Mouse (Mus musculus): ENCODE measurements around the gene Klhl8.

DNA sequence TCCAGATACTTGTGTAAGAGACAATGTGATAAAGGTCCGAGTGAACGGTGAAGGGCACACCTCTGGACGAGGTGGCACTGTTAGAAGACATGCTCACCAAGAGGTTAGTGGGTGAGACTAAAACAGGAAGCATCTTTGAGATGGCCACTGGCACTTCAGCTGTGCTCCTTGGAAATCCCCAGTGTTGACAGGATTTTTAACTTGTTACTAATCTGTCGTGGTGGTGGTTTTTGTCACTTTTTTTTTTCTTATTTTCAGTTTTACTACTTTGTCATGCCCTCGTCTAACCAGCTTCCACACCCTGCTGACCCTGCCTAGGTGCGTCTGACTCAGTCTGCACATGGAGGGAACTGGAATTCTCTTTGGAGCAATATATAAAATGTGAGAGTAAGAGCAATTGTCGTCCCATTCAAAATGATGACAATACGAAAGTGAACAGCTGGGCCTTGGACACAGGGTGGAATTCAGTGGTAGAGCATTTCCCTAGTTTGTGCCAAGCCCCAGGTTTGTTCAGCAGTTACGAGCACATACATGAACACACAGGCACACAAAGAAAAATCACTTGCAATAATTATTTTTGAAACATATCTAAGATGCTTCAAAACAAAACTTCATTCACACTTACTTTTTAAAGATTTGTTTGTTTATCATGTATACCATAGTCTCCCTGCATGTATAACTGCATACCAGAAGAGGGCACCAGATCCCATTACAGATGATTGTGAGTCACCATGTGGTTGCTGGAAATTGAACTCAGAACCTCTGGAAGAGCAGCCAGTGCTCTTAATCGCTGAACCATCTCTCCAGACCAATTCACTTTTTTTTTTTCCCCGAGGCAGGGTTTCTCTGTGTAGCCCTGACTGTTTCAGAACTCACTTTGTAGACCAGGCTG is 3.5 kb upstream of the Klhl8 start:
- no peak for TF ChIP-seq CTCF (IDR thresholded peaks at IDR 0.05; ENCODE audit: control insufficient read depth, insufficient read depth, low read length)
- no peak for TF ChIP-seq POLR2A (IDR thresholded peaks at IDR 0.05; ENCODE audit: borderline replicate concordance, control insufficient read depth, low read depth, low read length)
